Mouse (Mus musculus): Measurements from ENCODE around the gene Cox19.
"Not testable (repeated sequence)": the region's sequence is repeated elsewhere in the genome, so short reads cannot be mapped to it uniquely, and the experiment has no call there.

Cox19 gene

GRCm38 (mm10) chr5:139351134-139351533 is at the start of gene Cox19:
TSS of gene Cox19 (minus strand) at chr5:139351418.
- in situ Hi-C loops (cut with MboI, MseI) = no loop called here

- in situ Hi-C loops (cut with MboI, MseI) = loop anchor here (5.0 kb wide), 1 partner anchor 43 kb away; no protein-coding TSS in a partner anchor
These were observed 48.8 kb upstream of the Cox19 start for GRCm38 (mm10) chr5:139399991-139400390.

- in situ Hi-C loops (cut with MboI, MseI) = no loop called here
These were observed 47.6 kb upstream of the Cox19 start for GRCm38 (mm10) chr5:139398786-139399185.

- in situ Hi-C loops (cut with MboI, MseI) = no loop called here
These were observed 46.9 kb upstream of the Cox19 start for GRCm38 (mm10) chr5:139397959-139398753.

- in situ Hi-C loops (cut with MboI, MseI) = no loop called here
These were observed 46.2 kb upstream of the Cox19 start for GRCm38 (mm10) chr5:139397359-139397916.

GRCm38 (mm10) chr5:139395528-139395927 is 44.3 kb upstream of the Cox19 start:
- in situ Hi-C loops (cut with MboI, MseI) = no loop called here

- in situ Hi-C loops (cut with MboI, MseI) = no loop called here
These were observed 43.2 kb upstream of the Cox19 start for GRCm38 (mm10) chr5:139394399-139394798.

GRCm38 (mm10) chr5:139393197-139393588 is 42.0 kb upstream of the Cox19 start:
- in situ Hi-C loops (cut with MboI, MseI) = no loop called here

GRCm38 (mm10) chr5:139392219-139393196 is 41.3 kb upstream of the Cox19 start:
- in situ Hi-C loops (cut with MboI, MseI) = no loop called here

- in situ Hi-C loops (cut with MboI, MseI) = no loop called here
These were observed 40.2 kb upstream of the Cox19 start for GRCm38 (mm10) chr5:139391309-139391990.

GRCm38 (mm10) chr5:139390324-139391119 is 39.3 kb upstream of the Cox19 start:
- in situ Hi-C loops (cut with MboI, MseI) = not testable (repeated sequence)

GRCm38 (mm10) chr5:139389676-139390061 is 38.5 kb upstream of the Cox19 start:
- in situ Hi-C loops (cut with MboI, MseI) = loop anchor here (5.0 kb wide), 1 partner anchor 1258 kb away; the partner anchor contains the start of gene Ttyh3

- in situ Hi-C loops (cut with MboI, MseI) = loop anchor here (5.0 kb wide), 1 partner anchor 1258 kb away; the partner anchor contains the start of gene Ttyh3
These were observed 37.8 kb upstream of the Cox19 start for GRCm38 (mm10) chr5:139388694-139389675.

GRCm38 (mm10) chr5:139388195-139388570 is 37.0 kb upstream of the Cox19 start:
- in situ Hi-C loops (cut with MboI, MseI) = loop anchor here (5.0 kb wide), 1 partner anchor 1259 kb away; the partner anchor contains the start of gene Ttyh3

- in situ Hi-C loops (cut with MboI, MseI) = loop anchor here (5.0 kb wide), 1 partner anchor 1260 kb away; the partner anchor contains the start of gene Ttyh3
These were observed 36.3 kb upstream of the Cox19 start for GRCm38 (mm10) chr5:139387329-139388194.

- in situ Hi-C loops (cut with MboI, MseI) = loop anchor here (5.0 kb wide), 1 partner anchor 1261 kb away; the partner anchor contains the start of gene Ttyh3
These were observed 34.8 kb upstream of the Cox19 start for GRCm38 (mm10) chr5:139386047-139386446.

GRCm38 (mm10) chr5:139384531-139384930 is 33.3 kb upstream of the Cox19 start:
- in situ Hi-C loops (cut with MboI, MseI) = no loop called here

GRCm38 (mm10) chr5:139383234-139383633 is 32.0 kb upstream of the Cox19 start:
- in situ Hi-C loops (cut with MboI, MseI) = no loop called here
